Mouse (Mus musculus): ENCODE data around the gene Gsc. TPM values are rescaled to one million over a fixed set of nuclear protein-coding genes. Genes with fewer than 3 reads are reported as not detected.
"Not testable (repeated sequence)": the region's sequence is repeated elsewhere in the genome, so short reads cannot be mapped to it uniquely, and the experiment has no call there.

Gene Gsc
- polyA plus RNA-seq, 1 experiment from 2014 or later: 0.31 TPM

- Histone ChIP-seq H3K36me3 (ENCODE audit: control insufficient read depth, insufficient read depth, low read length) (no peaks in the 10 kb centered on the region), H3K27me3 (ENCODE audit: control insufficient read depth, insufficient read depth, low read depth, low read length) (peaks cover 35% of the 10 kb centered on the region), H3K4me1 (replicated peaks; ENCODE audit: control insufficient read depth, insufficient read depth, low read length) (peaks cover 6% of the 10 kb centered on the region), H3K4me3 (ENCODE audit: low read length) (no peak overlapping the region), H3K9me3 (ENCODE audit: control insufficient read depth, low read length) (no peaks in the 10 kb centered on the region), H3K9ac (ENCODE audit: low read length) (no peak overlapping the region), H3K4me2 (ENCODE audit: low read depth, low read length) (no peak overlapping the region), H3K27ac (ENCODE audit: low read length) (no peak overlapping the region)
- WGBS: 50% methylated on average over 6 of the region's 6 CpGs
- ATAC-seq (ENCODE audit: low read depth): no peak
These were observed 5.8 kb downstream of the Gsc start for GRCm38 (mm10) chr12:104467372-104467771.

- H3K4me2 ChIP-seq (ENCODE audit: low read depth, low read length): no peak overlapping the region
- WGBS: 40% methylated on average over 7 of the region's 7 CpGs
- no peaks in the 10 kb centered on the region for H3K9me3 ChIP-seq (ENCODE audit: control insufficient read depth, low read length)
- H3K4me3 ChIP-seq (ENCODE audit: low read length): no peak overlapping the region
- ATAC-seq (ENCODE audit: low read depth): no peak
- no peak overlapping the region for H3K9ac ChIP-seq (ENCODE audit: low read length)
- no peaks in the 10 kb centered on the region for H3K36me3 ChIP-seq (ENCODE audit: control insufficient read depth, insufficient read depth, low read length)
- no peak overlapping the region for H3K27ac ChIP-seq (ENCODE audit: low read length)
- H3K4me1 ChIP-seq (replicated peaks; ENCODE audit: control insufficient read depth, insufficient read depth, low read length): peaks cover 5% of the 10 kb centered on the region; the same call in 1 of the 2 replicates
- H3K27me3 ChIP-seq (ENCODE audit: control insufficient read depth, insufficient read depth, low read depth, low read length): peaks cover 31% of the 10 kb centered on the region
These were observed 6.2 kb downstream of the Gsc start for GRCm38 (mm10) chr12:104466930-104467329.

GRCm38 (mm10) chr12:104461372-104461771, 11.8 kb downstream of the Gsc start:
- no peaks in the 10 kb centered on the region for H3K36me3 ChIP-seq (ENCODE audit: control insufficient read depth, insufficient read depth, low read length)
- H3K27me3 ChIP-seq (ENCODE audit: control insufficient read depth, insufficient read depth, low read depth, low read length): no peaks in the 10 kb centered on the region; the same call in 1 of the 2 replicates
- no peak overlapping the region for H3K4me3 ChIP-seq (ENCODE audit: low read length)
- ATAC-seq (ENCODE audit: low read depth): no peak
- 21% methylated on average over 8 of the region's 8 CpGs for WGBS
- H3K4me1 ChIP-seq (replicated peaks; ENCODE audit: control insufficient read depth, insufficient read depth, low read length): no peaks in the 10 kb centered on the region
- H3K9me3 ChIP-seq (ENCODE audit: control insufficient read depth, low read length): no peaks in the 10 kb centered on the region
- no peak overlapping the region for H3K4me2 ChIP-seq (ENCODE audit: low read depth, low read length)
- no peak overlapping the region for H3K27ac ChIP-seq (ENCODE audit: low read length)
- H3K9ac ChIP-seq (ENCODE audit: low read length): no peak overlapping the region

GRCm38 (mm10) chr12:104459377-104459776, 13.8 kb downstream of the Gsc start:
- Histone ChIP-seq H3K36me3 (ENCODE audit: control insufficient read depth, insufficient read depth, low read length) (no peaks in the 10 kb centered on the region), H3K9me3 (ENCODE audit: control insufficient read depth, low read length) (no peaks in the 10 kb centered on the region), H3K9ac (ENCODE audit: low read length) (no peak overlapping the region), H3K4me3 (ENCODE audit: low read length) (no peak overlapping the region), H3K4me1 (replicated peaks; ENCODE audit: control insufficient read depth, insufficient read depth, low read length) (no peaks in the 10 kb centered on the region), H3K27ac (ENCODE audit: low read length) (no peak overlapping the region), H3K27me3 (ENCODE audit: control insufficient read depth, insufficient read depth, low read depth, low read length) (no peaks in the 10 kb centered on the region), H3K4me2 (ENCODE audit: low read depth, low read length) (no peak overlapping the region)
- no peak for ATAC-seq (ENCODE audit: low read depth)
- 54% methylated on average over 6 of the region's 6 CpGs for WGBS

GRCm38 (mm10) chr12:104453002-104453401, 20.1 kb downstream of the Gsc start:
- WGBS: 75% methylated on average over 1 of the region's 1 CpGs
- ATAC-seq (ENCODE audit: low read depth): no peak
- Histone ChIP-seq H3K4me3 (ENCODE audit: low read length) (no peak overlapping the region), H3K27ac (ENCODE audit: low read length) (no peak overlapping the region), H3K4me1 (replicated peaks; ENCODE audit: control insufficient read depth, insufficient read depth, low read length) (no peaks in the 10 kb centered on the region), H3K4me2 (ENCODE audit: low read depth, low read length) (no peak overlapping the region), H3K9ac (ENCODE audit: low read length) (no peak overlapping the region), H3K9me3 (ENCODE audit: control insufficient read depth, low read length) (no peaks in the 10 kb centered on the region), H3K27me3 (ENCODE audit: control insufficient read depth, insufficient read depth, low read depth, low read length) (no peaks in the 10 kb centered on the region), H3K36me3 (ENCODE audit: control insufficient read depth, insufficient read depth, low read length) (no peaks in the 10 kb centered on the region)

- WGBS: 63% methylated on average over 10 of the region's 10 CpGs
These were observed 22.9 kb downstream of the Gsc start for GRCm38 (mm10) chr12:104450257-104450656.

GRCm38 (mm10) chr12:104448099-104448498, 25.0 kb downstream of the Gsc start:
- H3K9ac ChIP-seq (ENCODE audit: low read length): no peak overlapping the region
- H3K4me2 ChIP-seq (ENCODE audit: low read depth, low read length): no peak overlapping the region
- H3K36me3 ChIP-seq (ENCODE audit: control insufficient read depth, insufficient read depth, low read length): no peaks in the 10 kb centered on the region
- no peaks in the 10 kb centered on the region for H3K9me3 ChIP-seq (ENCODE audit: control insufficient read depth, low read length)
- ATAC-seq (ENCODE audit: low read depth): no peak
- H3K27me3 ChIP-seq (ENCODE audit: control insufficient read depth, insufficient read depth, low read depth, low read length): no peaks in the 10 kb centered on the region
- H3K4me3 ChIP-seq (ENCODE audit: low read length): no peak overlapping the region
- no peak overlapping the region for H3K27ac ChIP-seq (ENCODE audit: low read length)
- WGBS: 31% methylated on average over 13 of the region's 13 CpGs
- no peaks in the 10 kb centered on the region for H3K4me1 ChIP-seq (replicated peaks; ENCODE audit: control insufficient read depth, insufficient read depth, low read length)

More at GRCm38 (mm10) chr12:104450257-104450656, 22.9 kb downstream of the Gsc start:
- H3K4me3 ChIP-seq (ENCODE audit: low read length): no peak overlapping the region
- no peak overlapping the region for H3K4me2 ChIP-seq (ENCODE audit: low read depth, low read length)
- no peaks in the 10 kb centered on the region for H3K36me3 ChIP-seq (ENCODE audit: control insufficient read depth, insufficient read depth, low read length)
- no peak overlapping the region for H3K27ac ChIP-seq (ENCODE audit: low read length)
- no peaks in the 10 kb centered on the region for H3K27me3 ChIP-seq (ENCODE audit: control insufficient read depth, insufficient read depth, low read depth, low read length)
- H3K4me1 ChIP-seq (replicated peaks; ENCODE audit: control insufficient read depth, insufficient read depth, low read length): no peaks in the 10 kb centered on the region
- no peaks in the 10 kb centered on the region for H3K9me3 ChIP-seq (ENCODE audit: control insufficient read depth, low read length)
- ATAC-seq (ENCODE audit: low read depth): no peak
- no peak overlapping the region for H3K9ac ChIP-seq (ENCODE audit: low read length)

- not testable (repeated sequence) for H3K9ac ChIP-seq (ENCODE audit: low read length); H3K4me1 ChIP-seq (replicated peaks; ENCODE audit: control insufficient read depth, insufficient read depth, low read length); H3K27ac ChIP-seq (ENCODE audit: low read length); H3K27me3 ChIP-seq (ENCODE audit: control insufficient read depth, insufficient read depth, low read depth, low read length); ATAC-seq (ENCODE audit: low read depth); H3K9me3 ChIP-seq (ENCODE audit: control insufficient read depth, low read length); H3K4me2 ChIP-seq (ENCODE audit: low read depth, low read length); H3K4me3 ChIP-seq (ENCODE audit: low read length); H3K36me3 ChIP-seq (ENCODE audit: control insufficient read depth, insufficient read depth, low read length)
- WGBS: 66% methylated on average over 25 of the region's 25 CpGs
These were observed 26.1 kb downstream of the Gsc start for GRCm38 (mm10) chr12:104447056-104447455.

- no peak for ATAC-seq (ENCODE audit: low read depth)
- Histone ChIP-seq H3K27ac (ENCODE audit: low read length) (no peak overlapping the region), H3K4me3 (ENCODE audit: low read length) (no peak overlapping the region), H3K4me2 (ENCODE audit: low read depth, low read length) (no peak overlapping the region), H3K27me3 (ENCODE audit: control insufficient read depth, insufficient read depth, low read depth, low read length) (no peaks in the 10 kb centered on the region; the same call in 1 of the 2 replicates), H3K9me3 (ENCODE audit: control insufficient read depth, low read length) (no peaks in the 10 kb centered on the region), H3K9ac (ENCODE audit: low read length) (no peak overlapping the region), H3K4me1 (replicated peaks; ENCODE audit: control insufficient read depth, insufficient read depth, low read length) (no peaks in the 10 kb centered on the region), H3K36me3 (ENCODE audit: control insufficient read depth, insufficient read depth, low read length) (no peaks in the 10 kb centered on the region)
- WGBS: 79% methylated on average over 11 of the region's 11 CpGs
These were observed 29.4 kb downstream of the Gsc start for GRCm38 (mm10) chr12:104443716-104444115.
